Mouse (Mus musculus) heart, adult 2 months (tissue): ENCODE measurements around the gene Atf1.

Experiments
- CTCF ChIP-seq: fragments of 200-600 bp; IDR thresholded peaks from 2 replicates; pipeline ENCODE4 v1.8.1; 2022; ENCODE audit warnings: antibody characterized with exemption, mild to moderate bottlenecking, moderate library complexity
- EP300 ChIP-seq: fragments of 200-500 bp; IDR thresholded peaks from 2 replicates; pipeline ENCODE4 v1.6.1; 2011; ENCODE audit warnings: low read depth, low read length, control low read depth; ENCODE audit not compliant: insufficient read depth
- POLR2A ChIP-seq: fragments of 200-500 bp; IDR thresholded peaks from 2 replicates; pipeline ENCODE4 v1.6.1; 2011; ENCODE audit warnings: mild to moderate bottlenecking, low read depth, low read length, control low read depth; ENCODE audit not compliant: insufficient read depth

GRCm38 (mm10) chr15:100188962-100189404 lies 38.6 kb upstream of the Atf1 start:
- TF ChIP-seq EP300 (no peak), CTCF (no peak), POLR2A (no peak)
